Mouse (Mus musculus) cerebellum, adult 2 months (tissue): ENCODE measurements around the gene Mrps27. TPM values are rescaled to one million over a fixed set of nuclear protein-coding genes. Genes with fewer than 3 reads are reported as not detected.

ENCODE experiments used
- DNase-seq, 2 experiments: peaks; one replicate each; pipeline ENCODE4 v3.0.0; 2021
- H3K27ac ChIP-seq: fragments of 200-500 bp; 2 replicates; pipeline ENCODE4 v1.5.1; 2012; ENCODE audit warnings: low read length, control low read depth, inconsistent platforms; ENCODE audit not compliant: insufficient read depth
- H3K27me3 ChIP-seq: fragments of 200-500 bp; 2 replicates; pipeline ENCODE4 v1.6.1; 2012; ENCODE audit warnings: inconsistent platforms, mild to moderate bottlenecking, low read length, moderate library complexity; ENCODE audit not compliant: control insufficient read depth, insufficient read depth
- H3K4me1 ChIP-seq: fragments of 200-500 bp; 2 replicates; pipeline ENCODE4 v1.6.1; 2011; ENCODE audit warnings: low read length; ENCODE audit not compliant: control insufficient read depth, insufficient read depth
- H3K4me3 ChIP-seq: fragments of 200-500 bp; replicated peaks from 2 replicates; pipeline ENCODE3; 2011; ENCODE audit warnings: mild to moderate bottlenecking, low read depth, low read length, control low read depth; ENCODE audit not compliant: insufficient read depth
- CTCF ChIP-seq: fragments of 200-500 bp; IDR thresholded peaks from 2 replicates; pipeline ENCODE4 v1.5.1; 2011; ENCODE audit warnings: low read depth, mild to moderate bottlenecking, control low read depth, low read length, moderate library complexity, borderline replicate concordance; ENCODE audit not compliant: insufficient read depth
- POLR2A ChIP-seq: fragments of 200-500 bp; IDR thresholded peaks from 2 replicates; pipeline ENCODE4 v1.6.1; 2011; ENCODE audit warnings: low read length, control low read depth, borderline replicate concordance; ENCODE audit not compliant: insufficient read depth
- WGBS: fragments of 180-500 bp; shearing (Covaris S2); methylation state at CpG from one replicate; pipeline ENCODE4 v1.1.7; 2018; 5-methylcytosine and 5-hydroxymethylcytosine counted together
- polyA plus RNA-seq: library from polyadenylated mRNA; depleted of rRNA; stranded (reverse); fragments of >200 nt; gene quantifications from 2 replicates; pipeline ENCODE4 v1.2.3, GENCODE M21; 2012

Gene Mrps27
- polyA plus RNA-seq, 1 experiment: 38.5 TPM

GRCm38 (mm10) chr13:99448278-99448677, 103.7 kb downstream of the Mrps27 start:
- Histone ChIP-seq H3K4me3 (no peak overlapping the region), H3K27ac (no peak overlapping the region), H3K27me3 (no peaks in the 10 kb centered on the region), H3K4me1 (peaks cover 64% of the 10 kb centered on the region)
- 57% methylated on average over 4 of the region's 4 CpGs for WGBS
- TF ChIP-seq CTCF: no peak
- TF ChIP-seq POLR2A: no peak
- DNase-seq: no peak

GRCm38 (mm10) chr13:99449547-99449946, 105.0 kb downstream of the Mrps27 start:
- no peak overlapping the region for H3K27ac ChIP-seq
- no peaks in the 10 kb centered on the region for H3K27me3 ChIP-seq
- DNase-seq: no peak
- TF ChIP-seq POLR2A: no peak
- WGBS: 83% methylated on average over 4 of the region's 4 CpGs
- peaks cover 57% of the 10 kb centered on the region for H3K4me1 ChIP-seq
- H3K4me3 ChIP-seq: no peak overlapping the region

DNA sequence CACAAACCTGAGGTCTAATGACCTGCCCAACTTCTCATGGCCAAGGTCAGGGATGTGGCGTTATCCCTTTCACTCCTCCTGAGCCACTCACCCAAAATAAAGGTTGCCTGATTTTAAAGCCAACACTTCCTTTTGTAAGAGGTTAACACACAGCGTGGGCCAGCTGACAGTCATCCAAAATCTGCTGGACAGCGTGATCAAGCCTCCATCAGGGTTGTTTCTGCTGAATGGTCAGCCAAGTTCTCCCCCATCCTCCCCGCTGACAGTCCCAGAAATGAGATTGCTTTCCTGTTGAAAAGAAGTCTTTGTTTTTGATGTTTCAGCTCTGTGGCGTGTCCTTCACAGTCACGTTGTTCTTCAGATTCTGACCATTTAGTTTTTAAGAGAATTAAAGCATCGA, 106.2 kb downstream of the Mrps27 start:
- Histone ChIP-seq H3K4me3 (no peak overlapping the region), H3K4me1 (peaks cover 59% of the 10 kb centered on the region), H3K27ac (peak overlapping the region; percentile 76), H3K27me3 (no peaks in the 10 kb centered on the region)
- WGBS: 5% methylated on average over 7 of the region's 7 CpGs
- TF ChIP-seq POLR2A (no peak), CTCF (no peak)
- DNase-seq: peak; percentile 89 to 95

DNA sequence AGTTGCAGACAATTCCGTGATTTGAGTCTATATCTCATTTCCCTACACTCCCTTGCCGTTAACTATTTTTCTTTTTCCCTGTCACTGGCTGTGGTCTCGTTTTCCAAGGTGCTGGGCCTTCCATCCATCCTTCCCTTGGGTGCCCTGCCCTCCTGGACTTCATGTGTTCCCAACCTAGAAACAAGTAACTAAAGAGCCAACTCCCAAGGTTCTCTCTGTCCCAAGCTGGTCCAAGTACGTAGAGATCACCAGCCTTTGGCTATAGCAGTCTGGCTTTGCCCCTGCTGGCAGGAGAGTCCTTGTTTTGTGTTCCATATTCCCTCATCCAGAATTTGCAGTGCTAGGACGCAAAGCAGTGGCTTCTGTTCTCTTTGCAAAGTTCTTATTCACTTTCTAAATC, 106.7 kb downstream of the Mrps27 start:
- peaks cover 54% of the 10 kb centered on the region for H3K4me1 ChIP-seq
- H3K27me3 ChIP-seq: no peaks in the 10 kb centered on the region
- DNase-seq: peak; percentile 51 to 63
- TF ChIP-seq POLR2A: no peak
- TF ChIP-seq CTCF: no peak
- 10% methylated on average over 5 of the region's 5 CpGs for WGBS
- H3K27ac ChIP-seq: peak overlapping the region; percentile 76
- no peak overlapping the region for H3K4me3 ChIP-seq

GRCm38 (mm10) chr13:99452444-99452843, 107.9 kb downstream of the Mrps27 start:
- 45% methylated on average over 3 of the region's 3 CpGs for WGBS
- H3K4me1 ChIP-seq: peaks cover 42% of the 10 kb centered on the region

GRCm38 (mm10) chr13:99454977-99455376, 110.4 kb downstream of the Mrps27 start:
- TF ChIP-seq CTCF (no peak), POLR2A (no peak)
- WGBS: 42% methylated on average over 7 of the region's 7 CpGs
- Histone ChIP-seq H3K4me3 (no peak overlapping the region), H3K4me1 (peaks cover 25% of the 10 kb centered on the region; the same call in 1 of the 2 replicates), H3K27me3 (no peaks in the 10 kb centered on the region), H3K27ac (peak overlapping the region; percentile 51)
- peak in 1 of 2 experiments; percentile 70 for DNase-seq

More at GRCm38 (mm10) chr13:99452444-99452843, 107.9 kb downstream of the Mrps27 start:
- no peak for DNase-seq
- Histone ChIP-seq H3K27me3 (no peaks in the 10 kb centered on the region), H3K4me3 (no peak overlapping the region), H3K27ac (0 out of 2 replicates have a peak overlapping the region, but pooled peaks have one; percentile 5)
- TF ChIP-seq CTCF (no peak), POLR2A (no peak)

GRCm38 (mm10) chr13:99458658-99459386, 114.2 kb downstream of the Mrps27 start:
- WGBS: 32% methylated on average over 12 of the region's 12 CpGs
- Histone ChIP-seq H3K4me1 (peaks cover 16% of the 10 kb centered on the region), H3K27me3 (no peaks in the 10 kb centered on the region), H3K4me3 (no peak overlapping the region), H3K27ac (no peak overlapping the region)
- DNase-seq: peak; percentile 59 to 79
- TF ChIP-seq CTCF (no peak), POLR2A (no peak)

DNA sequence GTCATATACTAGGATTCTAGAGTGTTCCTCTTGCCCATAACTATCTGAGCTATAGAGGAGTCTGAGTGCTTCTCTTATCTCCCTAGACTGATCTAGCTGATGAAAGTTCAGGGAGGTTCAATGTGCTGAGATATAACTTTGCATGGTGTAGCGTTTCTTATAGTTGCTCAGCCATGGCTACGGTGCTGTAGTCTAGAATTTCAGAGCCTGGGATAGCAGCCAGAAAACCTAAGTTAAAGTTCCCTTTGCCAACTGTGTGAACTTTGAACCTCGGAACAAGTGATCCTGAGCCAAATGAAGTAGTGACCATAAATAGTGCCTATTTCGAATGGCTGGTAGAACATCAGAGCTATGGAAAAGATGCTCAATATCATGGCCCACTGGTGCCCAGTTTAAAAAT, 115.0 kb downstream of the Mrps27 start:
- TF ChIP-seq POLR2A: no peak
- DNase-seq: no peak
- peaks cover 19% of the 10 kb centered on the region for H3K4me1 ChIP-seq
- no peak overlapping the region for H3K4me3 ChIP-seq
- WGBS: 55% methylated on average over 4 of the region's 4 CpGs
- H3K27me3 ChIP-seq: no peaks in the 10 kb centered on the region
- no peak overlapping the region for H3K27ac ChIP-seq
